In genomic region chr7:145112146-145112830, GRCm38 (mm10) we compare ENCODE assay signal across 7 mouse cellular contexts.
DNase-seq lines count a peak whose midpoint lies in the region; ATAC-seq and TF ChIP-seq lines count a peak whose summit lies in the region.

No protein-coding gene starts in this region.

- peaks cover 47% of the 10 kb centered on the region for H3K27me3 ChIP-seq in megakaryocyte, embryonic 14.5 days (replicated peaks)

- ATAC-seq in granulocyte monocyte progenitor cell, adult 5-6 weeks (replicated peaks; ENCODE audit: poor library complexity, severe bottlenecking) = peak; percentile 37

- peak overlapping the region; percentile 72 for H3K27ac ChIP-seq in layer of hippocampus, adult 2 months

- no peak overlapping the region for H3K4me3 ChIP-seq in layer of hippocampus, adult 2 months
- H3K4me3 ChIP-seq in megakaryocyte, embryonic 14.5 days (replicated peaks) = peak overlapping the region; percentile 90

- H3K36me3 ChIP-seq in megakaryocyte, embryonic 14.5 days (replicated peaks; ENCODE audit: low read length) = no peaks in the 10 kb centered on the region

- TF ChIP-seq CTCF in layer of hippocampus, adult 2 months (conservative IDR thresholded peaks at IDR 0.05) = no peak

- peaks cover 81% of the 10 kb centered on the region for H3K4me1 ChIP-seq in megakaryocyte, embryonic 14.5 days

- no peaks in the 10 kb centered on the region for H3K9me3 ChIP-seq in megakaryocyte, embryonic 14.5 days

- DNase-seq in layer of hippocampus, adult 2 months (ENCODE audit: low spot score in 2 of 2) = no peak
- DNase-seq in layer of hippocampus, adult 11-12 months (ENCODE audit: low spot score) = no peak
- peak; percentile 57 for DNase-seq in MN1 (ENCODE audit: low spot score)
- no peak for DNase-seq in gastrocnemius, postnatal 10 days
- DNase-seq in adrenal gland, adult 18-20 months (ENCODE audit: low spot score in 2 of 2) = no peak
